Mouse (Mus musculus) C2C12 (cell line): ENCODE data around the gene Srrd.

Experiments
- CEBPB ChIP-seq: IDR thresholded peaks from one replicate; pipeline ENCODE4 v1.6.1; 2011; ENCODE audit warnings: low read depth, mild to moderate bottlenecking, control low read depth, moderate library complexity
- CTCF ChIP-seq: IDR thresholded peaks from one replicate; pipeline ENCODE4 v1.5.1; 2011; ENCODE audit not compliant: control insufficient read depth, insufficient read depth, insufficient read length
- FOSL1 ChIP-seq: IDR thresholded peaks from one replicate; pipeline ENCODE4 v1.8.0; 2011; ENCODE audit warnings: mild to moderate bottlenecking, low read length; ENCODE audit not compliant: poor library complexity, insufficient read depth, severe bottlenecking
- MAX ChIP-seq: IDR thresholded peaks from one replicate; pipeline ENCODE4 v1.6.1; 2011; ENCODE audit warnings: mild to moderate bottlenecking, control low read depth
- USF1 ChIP-seq: IDR thresholded peaks from one replicate; pipeline ENCODE4 v1.6.1; 2011; ENCODE audit warnings: low read depth, mild to moderate bottlenecking, control low read depth, moderate library complexity

DNA sequence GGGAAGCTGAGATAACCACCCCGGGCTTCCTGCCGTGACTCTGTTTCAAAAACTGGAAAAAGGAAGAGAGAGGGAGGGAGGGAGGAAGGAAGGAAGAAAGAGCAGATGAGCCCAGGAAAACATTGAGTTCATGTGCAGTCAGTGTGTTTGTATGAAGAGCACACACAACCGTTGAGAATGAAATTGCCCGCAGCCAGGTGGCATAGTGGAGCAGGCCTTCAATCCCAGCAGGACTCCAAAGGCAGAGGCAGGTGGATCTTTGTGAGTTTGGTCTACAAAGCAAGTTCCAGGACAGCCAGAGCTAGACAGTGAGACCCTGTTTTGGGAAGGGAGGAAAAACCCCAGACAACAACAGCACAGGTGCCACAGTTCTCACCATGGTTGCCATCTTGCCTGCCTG is 24.5 kb upstream of the Srrd start:
- TF ChIP-seq MAX (no peak), CTCF (no peak), FOSL1 (no peak), USF1 (no peak), CEBPB (no peak)
